Mouse (Mus musculus) urinary bladder, postnatal 25 days (tissue): Measurements from ENCODE around the gene Plau.

Source experiments
- DNase-seq: peaks from one replicate; pipeline ENCODE4 v3.0.0; 2022; ENCODE audit warnings: low spot score

The Plau gene

DNA sequence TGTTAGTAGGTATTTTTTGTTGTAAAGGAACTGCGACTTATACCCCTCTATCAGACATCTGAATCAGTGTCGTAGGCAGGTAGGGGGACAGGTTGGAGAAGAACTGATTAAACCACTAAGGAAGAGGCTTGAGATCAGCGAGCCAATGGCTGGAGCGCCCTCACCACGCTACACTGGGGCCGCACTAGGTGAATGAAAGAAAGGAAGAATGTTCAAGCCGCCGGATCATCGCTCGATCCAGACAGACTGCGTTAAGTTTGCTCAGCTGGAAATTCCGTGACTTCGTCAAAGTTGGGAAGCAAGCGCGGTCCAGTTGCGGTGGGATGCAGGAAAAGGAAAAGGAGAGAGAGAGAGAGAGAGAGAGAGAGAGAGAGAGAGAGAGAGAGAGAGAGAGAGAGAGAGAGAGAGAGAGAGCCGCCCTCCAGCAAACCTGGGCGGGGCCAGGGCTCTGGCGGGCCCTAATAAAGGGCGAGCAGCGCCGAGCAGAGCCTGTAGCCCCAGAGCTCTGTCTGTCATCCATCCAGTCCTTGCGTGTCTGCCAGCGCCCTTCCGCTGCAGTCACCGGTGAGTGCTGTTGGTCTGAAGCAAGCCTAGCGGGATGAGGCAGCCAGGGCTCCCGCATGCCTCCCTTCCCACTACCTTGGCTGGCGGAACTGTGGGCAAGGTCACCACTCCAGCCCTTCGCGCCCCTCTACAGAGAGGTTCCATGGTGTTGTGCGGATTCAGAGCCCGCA lies at the start of gene Plau:
TSS of gene Plau (plus strand) at position 490 of the 734 bp plus-strand sequence.
- peak; percentile 75 for DNase-seq

DNA sequence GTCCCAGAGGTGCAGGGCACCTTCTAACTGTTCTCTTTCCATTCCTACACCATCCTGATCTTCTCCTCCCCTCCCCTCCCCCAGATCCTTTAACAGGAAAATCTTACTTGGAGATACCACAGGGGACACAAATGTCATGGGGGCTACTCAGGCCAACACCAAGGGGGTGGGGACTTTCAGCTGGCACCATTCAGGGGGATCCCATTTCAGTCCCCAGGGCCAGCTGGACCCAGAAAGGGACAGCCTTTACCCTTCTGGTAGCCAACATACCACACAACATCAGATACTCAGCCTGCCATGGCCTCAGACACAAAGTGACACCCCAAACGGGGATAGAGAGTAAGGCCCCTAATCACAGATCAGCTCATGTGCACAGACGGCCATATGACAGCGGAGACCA lies 48.3 kb upstream of the Plau start:
- no peak for DNase-seq

DNA sequence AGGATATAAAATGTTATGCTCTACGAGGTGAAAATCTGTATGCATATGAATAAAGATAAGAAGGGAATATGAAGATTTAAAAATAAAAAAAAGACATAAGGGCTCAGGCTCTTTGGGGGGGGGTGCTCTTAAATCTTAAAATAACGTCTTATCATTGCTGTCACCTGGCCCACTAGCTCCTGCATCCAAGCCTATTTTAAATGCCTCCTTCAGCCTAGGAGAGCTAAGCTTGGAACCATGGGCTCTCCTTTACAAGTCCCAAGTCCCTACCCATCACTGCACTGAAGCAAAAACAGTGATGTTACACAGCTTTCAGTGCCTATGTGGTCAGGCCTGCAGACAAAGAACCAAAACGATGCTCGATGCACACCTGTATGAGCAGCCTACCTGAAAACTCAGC lies 46.9 kb upstream of the Plau start:
- no peak for DNase-seq

DNA sequence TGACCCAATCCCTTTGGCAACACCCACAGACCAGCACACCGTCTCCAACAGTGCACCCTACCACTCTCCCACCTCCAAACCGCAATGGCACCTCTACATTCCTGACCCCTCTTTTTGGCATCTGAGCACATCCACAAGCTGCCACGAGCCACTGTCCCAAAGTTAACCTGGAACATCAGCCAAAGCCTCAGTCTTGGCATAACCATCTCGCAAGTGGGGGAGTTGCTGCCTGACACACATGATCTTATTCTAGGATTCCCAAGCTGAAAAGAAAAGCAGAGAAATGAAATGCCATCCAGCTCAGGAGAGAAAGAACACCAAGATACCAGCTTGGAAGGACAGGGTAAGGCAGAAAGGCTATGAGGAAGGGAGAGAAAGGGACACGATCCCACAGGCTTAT lies 46.0 kb upstream of the Plau start:
- DNase-seq = no peak

DNA sequence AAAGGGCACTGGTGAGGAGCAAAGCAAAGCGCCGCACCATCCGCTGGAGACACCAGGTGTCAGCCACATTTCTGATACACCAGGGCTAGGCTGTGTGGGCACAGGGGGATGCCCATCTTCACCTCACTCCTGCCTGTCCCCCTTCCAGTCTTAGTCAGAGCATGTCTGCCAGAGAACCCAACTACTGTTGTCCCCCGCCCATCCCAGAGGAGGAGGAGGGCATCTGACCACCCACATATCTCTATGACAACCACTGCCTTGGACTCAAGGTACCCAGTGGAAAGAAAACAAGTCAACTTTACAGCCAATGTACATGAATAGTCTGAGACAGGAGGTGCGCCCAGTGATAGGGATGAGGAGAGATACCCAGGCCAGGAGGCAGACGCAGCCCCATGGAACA lies 45.5 kb upstream of the Plau start:
- DNase-seq = no peak

DNA sequence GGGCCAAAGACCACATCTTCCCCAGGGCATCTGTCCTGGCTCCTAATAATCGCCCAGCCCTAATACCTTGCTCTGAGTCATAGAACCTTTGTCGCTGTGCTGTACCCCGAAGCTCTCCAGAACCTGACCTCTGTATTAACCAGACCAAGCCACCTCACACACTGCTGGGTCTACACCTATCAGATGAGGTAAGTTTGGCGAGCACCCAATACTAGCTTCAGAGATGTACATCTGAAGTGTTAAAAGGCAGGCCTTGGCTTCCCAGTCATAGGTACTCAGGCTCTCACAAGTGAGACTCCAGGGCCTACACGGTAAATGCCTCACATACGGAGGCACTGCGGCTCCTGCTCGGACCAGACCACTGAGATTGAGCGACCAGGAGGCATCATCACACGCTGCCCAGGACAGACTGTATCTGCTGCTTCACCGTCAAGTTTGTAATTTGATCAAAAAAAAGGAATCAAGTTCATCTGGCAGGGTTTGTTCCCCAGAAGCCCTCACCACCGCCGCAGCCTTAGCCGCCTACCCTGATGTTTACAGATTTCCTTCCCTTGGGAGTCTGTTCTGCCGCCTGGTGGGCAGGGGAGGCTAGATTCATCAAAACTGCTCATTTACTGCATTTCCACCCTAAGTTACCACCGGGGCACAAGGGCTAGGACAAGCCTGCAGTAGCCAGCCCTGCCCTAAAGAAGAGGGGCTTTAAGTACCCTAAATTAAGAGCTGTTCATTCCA lies 44.8 kb upstream of the Plau start:
- DNase-seq = no peak

DNA sequence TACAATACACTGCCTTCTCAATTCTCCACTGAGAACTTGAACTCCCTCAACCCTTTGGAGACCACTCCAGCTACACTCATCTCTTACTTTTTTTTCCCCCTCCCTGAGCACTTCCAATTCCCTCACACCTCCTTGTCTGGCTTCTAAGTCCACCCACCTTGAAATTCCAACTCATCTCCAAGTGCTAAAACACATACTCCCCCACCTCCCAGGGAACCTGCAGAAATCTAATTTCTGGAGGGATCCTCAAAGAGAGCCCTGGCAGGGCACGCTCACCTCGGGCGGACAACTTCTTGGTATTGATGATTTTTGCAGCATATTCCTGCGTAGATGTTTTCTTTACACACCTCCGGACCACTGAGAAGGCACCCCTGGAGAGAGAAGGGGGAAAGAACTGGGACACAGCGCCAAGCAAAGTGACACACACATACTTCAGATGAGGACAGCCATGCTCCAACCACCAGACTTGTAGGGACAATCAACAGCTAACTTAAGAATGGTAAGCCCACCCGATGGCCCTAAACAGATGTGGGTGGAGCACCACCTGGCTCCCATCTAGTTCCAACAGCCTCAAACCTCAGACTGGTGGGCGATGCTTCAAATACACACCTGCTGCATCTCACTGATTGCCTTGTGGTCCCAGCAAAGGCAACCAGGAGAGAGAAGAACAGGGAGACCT lies 44.1 kb upstream of the Plau start:
- no peak for DNase-seq

DNA sequence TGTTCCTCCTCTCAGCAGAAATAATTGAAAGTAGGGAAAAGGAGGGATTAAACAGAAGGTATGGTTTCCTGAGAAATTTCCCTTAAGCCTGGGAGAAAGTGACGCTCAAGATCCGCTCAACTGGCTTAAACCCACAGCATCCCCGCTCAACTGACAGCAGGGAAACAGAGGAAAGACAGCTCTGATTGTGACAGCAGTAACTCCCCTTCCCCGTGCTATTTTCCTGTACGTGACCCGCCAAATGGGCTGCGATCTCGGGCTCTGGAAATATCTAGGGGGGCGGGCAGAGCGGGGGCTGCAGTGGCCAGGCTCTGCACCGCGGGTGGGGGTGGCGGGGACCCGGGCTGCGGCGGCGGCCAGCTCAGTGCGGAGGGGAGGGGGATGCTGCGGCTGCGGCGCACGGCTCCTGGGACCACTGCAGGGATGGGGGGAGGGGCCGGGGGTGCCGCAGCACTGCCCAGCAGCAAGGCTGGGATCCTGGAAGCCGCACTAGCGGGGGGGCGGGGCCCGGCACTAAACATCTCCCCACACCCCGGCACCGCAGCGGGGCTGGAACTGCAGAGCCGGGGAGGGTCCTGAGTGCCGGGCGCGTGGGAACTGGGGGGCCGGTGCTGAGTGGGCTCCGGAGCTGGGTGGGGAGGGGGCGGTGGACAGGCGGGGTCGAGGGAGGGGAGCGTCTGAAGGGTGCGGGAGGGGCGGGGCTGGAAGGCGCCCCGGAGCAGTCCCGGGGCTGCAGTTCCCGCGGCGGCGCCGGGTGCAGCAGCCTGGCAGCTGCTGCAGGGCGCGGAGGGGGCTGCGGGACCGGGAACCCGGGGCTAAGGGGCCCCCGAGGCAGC lies 43.3 kb upstream of the Plau start:
- no peak for DNase-seq

DNA sequence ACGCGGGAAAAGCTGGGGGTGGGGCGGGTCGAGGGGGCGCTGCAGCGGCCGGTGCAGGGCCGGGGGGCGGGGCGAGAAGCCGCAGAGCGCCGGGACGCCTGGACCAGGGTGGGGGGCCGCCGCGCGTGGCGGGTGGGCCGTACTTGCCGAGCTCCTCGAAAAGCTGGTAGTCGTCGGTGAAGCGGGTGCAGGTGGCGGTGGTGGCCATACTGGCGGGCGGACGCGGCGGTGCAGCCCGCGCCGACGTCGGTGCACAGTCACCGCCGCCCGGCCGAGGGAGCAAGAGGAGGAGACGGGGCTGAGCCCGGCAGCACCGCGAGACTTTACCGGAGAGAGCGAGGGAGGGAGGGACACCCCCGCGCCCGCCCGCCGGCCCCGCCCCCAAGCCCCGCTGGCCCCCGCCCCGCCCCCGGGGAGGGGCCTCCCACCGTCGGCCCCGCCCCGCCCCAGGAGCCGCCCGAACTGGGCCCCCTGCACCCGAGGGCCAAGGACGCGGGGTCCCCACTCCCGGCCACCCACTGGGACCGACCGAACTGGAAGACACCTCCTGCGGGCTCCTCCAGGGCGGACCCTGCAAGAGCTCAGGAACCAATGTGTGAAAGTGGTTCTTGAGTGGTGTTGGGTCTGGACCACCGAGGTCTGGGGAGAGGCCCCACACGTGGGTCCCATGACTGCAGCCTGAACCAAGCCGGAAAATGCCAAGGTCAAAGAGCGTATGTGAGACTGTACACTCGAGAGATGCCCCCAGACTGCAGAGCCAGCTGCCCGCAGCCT lies 42.5 kb upstream of the Plau start, which contains the start of gene Camk2g:
TSS of gene Camk2g (minus strand) at position 331 of the 774 bp plus-strand sequence.
- DNase-seq = peak; percentile 72

DNA sequence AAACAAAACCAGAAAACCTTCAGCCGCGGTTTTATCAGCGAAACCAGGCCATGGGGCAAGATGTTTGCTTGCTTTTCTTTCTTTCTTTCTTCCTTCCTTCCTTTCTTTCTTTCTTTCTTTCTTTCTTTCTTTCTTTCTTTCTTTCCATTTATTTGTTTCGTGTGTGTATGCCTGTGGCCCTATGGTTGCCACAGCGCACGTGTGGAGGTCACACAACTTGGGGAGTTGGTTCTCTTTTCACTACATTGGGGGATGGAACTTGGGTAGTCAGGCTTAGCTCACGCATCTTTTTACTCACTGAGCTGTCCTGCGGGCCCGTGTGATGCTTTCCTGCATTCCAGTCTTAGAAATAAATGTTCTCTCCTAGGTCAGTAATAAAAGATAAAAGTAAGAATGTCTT lies 41.9 kb upstream of the Plau start:
- no peak for DNase-seq

DNA sequence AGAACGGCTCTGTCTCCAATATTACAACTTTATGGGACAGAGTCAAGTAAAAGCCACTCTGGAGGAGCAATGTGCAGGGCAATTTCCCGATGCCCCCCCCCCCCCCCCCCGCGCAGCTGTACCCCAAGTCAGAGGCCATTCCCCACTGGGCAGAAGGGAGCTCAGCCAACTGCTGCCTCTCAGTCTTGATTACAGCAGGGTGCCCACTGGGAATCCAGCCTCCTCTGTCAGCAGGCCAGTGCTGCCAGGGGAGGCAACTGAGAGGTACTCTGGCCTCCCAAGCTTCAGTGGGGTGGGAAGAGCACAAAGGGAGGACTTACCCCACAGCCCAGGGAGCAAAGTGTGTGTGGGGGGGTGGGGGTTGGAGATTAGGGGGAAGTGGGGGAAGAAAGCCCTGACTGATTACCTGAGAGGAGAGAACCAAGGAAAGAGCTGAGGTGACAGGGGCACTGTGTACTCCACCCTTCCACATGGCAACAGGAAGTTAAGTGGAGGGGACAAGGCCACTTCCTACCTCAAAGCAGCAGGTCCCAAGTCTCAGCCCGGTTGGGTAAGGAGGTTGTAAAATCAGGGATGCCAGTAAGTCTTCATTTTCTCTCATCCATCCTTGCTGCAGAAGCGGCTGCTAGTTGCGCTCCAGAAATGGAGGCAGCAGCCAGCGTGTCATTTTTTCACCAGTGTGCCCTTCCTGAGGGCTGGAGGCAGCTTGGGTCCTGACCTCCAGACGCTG lies 40.9 kb upstream of the Plau start:
- no peak for DNase-seq

DNA sequence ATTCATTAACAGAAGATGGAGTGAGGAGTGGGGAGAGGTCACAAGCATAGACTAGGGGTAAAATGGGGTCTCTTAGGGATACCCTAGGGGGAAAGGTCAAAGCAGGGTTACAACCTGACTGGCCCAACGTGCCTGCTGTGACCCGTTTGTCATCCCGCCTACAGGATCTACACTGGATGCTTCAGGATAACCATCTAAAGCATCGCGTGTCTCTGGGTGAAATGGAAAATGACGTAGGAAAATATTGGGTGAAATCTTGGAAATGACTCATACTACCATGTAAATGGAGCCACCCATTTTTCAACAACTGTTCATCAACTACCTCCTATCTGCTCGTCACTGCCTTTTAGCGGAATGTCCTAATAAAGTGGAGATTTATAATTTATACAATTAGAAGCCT lies 40.3 kb upstream of the Plau start:
- no peak for DNase-seq

DNA sequence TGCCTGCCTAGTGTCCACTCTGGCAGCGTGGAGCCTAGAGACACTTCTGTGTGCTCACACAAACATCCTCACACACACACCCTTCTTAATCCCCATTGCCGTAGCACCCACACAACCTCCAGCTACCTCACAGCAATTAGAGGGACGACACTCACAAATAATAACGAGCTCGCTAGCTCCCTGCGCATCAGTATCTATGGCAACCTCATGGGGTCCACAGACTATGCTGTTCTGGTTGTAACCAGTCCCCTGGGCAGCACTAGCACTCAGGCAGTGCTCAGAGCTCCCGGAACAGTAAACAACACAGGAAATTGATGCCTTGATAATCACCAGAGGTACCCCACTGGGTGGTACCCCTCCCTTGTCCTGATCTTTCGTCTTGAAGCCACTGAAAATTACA lies 39.8 kb upstream of the Plau start:
- DNase-seq = no peak

DNA sequence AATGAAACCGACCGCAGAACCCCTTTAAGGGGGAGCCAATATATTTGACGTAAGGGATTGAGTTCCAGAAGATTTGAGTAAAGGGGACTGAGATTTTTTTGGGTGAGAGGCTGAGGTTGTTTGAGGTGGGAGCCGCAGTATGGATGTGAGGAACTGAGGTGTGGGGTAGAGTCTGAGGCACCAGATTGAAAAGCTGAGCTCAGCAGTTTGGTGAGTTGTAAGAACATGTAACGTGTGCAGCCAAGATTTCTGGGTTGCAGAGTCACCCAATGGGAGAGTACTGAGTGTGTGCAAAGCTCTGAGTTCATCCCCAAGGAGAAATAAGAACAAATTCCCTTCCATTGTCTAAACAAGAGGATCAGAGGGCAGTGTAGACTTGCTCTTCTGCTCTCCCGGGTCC lies 38.2 kb upstream of the Plau start:
- DNase-seq = no peak

DNA sequence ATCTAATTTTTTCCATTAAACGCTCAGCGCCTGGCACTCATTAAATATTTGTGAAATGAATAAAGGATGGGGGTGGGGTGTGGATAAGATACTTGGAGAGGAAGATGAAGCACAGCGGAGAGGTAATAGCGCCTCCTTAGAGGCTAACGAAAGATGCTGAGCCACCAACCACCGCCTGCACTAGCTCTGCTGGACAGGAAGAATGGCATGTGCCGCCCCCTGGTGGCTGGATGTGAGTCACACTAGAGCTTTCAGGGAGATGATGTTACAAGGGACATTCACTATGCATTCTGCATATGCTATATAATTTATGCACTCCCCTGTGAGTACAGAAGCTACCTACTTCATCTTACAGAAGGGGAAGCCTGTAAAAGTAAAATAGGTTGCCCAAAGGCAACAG lies 37.7 kb upstream of the Plau start:
- peak; percentile 94 for DNase-seq

DNA sequence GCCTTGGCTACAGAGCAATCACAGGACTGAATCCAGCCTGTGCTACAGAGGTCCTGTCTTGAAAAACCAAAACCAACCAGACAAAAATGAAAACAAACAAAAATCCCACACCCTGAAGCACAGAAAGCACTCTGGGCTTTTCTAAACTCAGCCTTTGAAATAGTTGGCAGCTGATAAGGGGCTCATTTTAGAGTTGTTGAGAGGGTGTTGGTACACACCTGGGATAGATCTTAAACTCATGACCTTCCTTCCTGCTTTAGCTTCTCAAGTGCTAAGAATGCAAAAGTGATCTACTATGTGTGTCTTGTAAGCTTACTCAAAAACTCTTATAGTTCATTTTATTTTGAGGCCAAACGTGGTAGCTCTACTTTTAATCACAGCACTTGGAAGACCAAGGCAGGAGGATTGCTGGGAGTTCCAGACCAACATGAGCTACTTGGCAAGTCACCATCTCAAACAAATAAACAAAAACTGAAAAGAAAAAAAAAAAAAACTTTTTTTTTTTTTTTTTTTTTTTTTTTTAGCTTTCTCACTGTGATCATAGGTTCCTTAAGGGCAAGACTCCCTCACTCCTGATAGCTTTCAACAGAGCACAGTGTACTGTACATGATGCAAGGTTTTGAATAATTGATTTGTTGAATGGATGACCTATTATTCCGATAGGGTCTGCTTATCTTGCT lies 33.4 kb upstream of the Plau start:
- DNase-seq = no peak

DNA sequence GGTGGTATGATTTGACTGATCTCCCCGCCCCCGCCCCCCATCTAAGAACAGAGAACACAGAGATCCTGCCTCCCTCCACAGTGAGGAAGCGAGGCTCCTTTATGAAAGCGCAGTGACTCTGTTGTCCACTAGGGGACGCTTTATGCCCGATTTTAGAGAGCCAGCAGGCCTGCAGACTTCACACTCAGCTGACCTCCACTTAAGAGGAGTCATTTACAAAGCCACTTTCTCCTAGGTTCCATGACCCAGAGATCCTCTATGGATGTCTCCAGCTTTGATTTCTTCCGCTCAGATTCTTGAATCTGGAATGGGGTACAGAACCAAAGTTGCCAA lies 32.9 kb upstream of the Plau start:
- DNase-seq = peak; percentile 72

DNA sequence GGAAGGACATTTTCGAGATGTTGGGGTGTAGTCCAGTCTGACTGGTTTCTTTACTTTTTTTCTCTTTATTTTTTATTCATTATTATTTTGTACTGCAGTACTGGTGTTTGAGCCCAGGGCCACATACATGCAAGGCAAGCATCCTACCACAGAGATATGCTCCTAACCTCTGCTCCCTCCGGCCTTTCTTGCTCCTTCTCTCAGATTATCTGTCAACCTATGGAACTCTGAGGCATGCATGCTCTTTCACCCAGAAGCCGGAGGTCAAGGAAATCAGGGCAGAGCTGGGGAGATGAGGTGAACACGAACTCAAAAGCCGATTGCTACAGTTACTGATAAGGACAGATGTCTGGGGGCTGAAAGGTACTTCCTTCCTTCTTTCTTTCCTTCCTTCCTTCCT lies 32.0 kb upstream of the Plau start:
- no peak for DNase-seq

DNA sequence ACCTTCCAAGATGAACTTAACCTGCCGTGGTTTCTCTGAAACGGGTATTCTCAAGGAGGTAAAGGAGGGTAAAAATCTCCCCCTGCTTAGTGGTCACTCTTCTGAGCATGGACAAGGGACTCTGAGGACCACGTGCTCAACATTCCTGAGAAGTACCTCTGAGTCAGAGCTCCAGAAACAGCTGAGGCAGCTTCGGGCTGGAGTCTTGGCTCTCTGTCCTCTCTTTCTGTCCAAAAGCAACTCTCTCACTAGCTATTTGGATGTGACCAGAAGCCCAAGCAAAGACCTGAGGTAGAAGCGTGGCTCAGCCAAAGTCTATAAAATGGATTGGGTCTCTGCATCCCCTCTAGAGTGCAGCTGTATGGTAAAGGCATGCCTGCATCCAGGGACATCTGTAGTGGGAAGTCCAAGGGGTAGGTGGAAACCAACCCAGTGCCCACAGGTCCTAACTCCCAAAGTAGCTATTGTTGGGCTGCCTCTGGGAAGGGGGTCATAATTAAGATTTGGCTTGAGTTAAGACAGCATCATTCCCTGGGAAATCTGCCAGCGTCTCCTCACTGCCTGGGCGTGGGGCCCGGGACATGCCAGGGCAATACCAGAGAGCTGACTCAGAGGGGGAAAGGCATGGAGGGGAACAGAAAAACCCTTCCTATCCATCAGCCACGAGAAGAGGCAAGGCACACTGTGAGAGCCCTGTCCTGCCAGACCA lies 31.3 kb upstream of the Plau start:
- peak; percentile 84 for DNase-seq
